Mouse (Mus musculus) ES-E14 (cell line): ENCODE measurements around the gene Metap1.

Experiments
- CHD2 ChIP-seq: IDR thresholded peaks from 2 replicates; pipeline ENCODE4 v1.6.1; 2014; ENCODE audit warnings: mild to moderate bottlenecking, low read depth, low read length, inconsistent platforms
- ZC3H11A ChIP-seq: IDR thresholded peaks from 2 replicates; pipeline ENCODE4 v1.6.1; 2012; ENCODE audit warnings: low read depth, mild to moderate bottlenecking, inconsistent platforms, low read length, borderline replicate concordance
- ZNF384 ChIP-seq: IDR thresholded peaks from 2 replicates; pipeline ENCODE4 v1.6.1; 2012; ENCODE audit warnings: low read depth, low read length, inconsistent platforms

DNA sequence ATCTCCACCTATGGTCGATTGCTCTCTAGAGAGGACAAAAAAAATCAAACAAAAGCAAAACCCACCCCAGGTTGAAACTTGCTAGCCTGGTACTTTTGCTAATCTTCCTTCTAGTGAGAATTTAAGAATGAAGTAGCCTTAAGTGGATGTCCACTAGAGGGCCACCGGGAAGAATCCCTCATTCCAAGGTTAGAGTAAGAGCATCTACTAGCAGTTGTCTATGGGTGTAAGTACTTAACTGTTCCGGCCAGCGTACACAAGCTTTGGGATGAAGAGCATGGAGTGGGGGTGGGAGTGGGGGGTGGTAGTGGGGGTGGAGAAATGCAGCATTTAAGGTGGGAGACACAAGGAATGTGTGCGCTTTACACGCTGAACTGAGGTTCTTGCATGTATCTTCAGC, 17.4 kb upstream of the Metap1 start:
- TF ChIP-seq ZC3H11A (no peak), ZNF384 (no peak), CHD2 (no peak)
